Mouse (Mus musculus): ENCODE measurements around the gene Tmem140. TPM values are rescaled to one million over a fixed set of nuclear protein-coding genes. Genes with fewer than 3 reads are reported as not detected.

The Tmem140 gene
- polyA plus RNA-seq, 2 experiments from 2014 or later, result 21.8 to 22.6 TPM

- ATAC-seq, result no peak
These were observed 13.3 kb downstream of the Tmem140 start for GRCm38 (mm10) chr6:34875966-34876834.

- ATAC-seq, result no peak
These were observed 13.8 kb downstream of the Tmem140 start for GRCm38 (mm10) chr6:34876835-34877156.

- peak; percentile 90 for ATAC-seq
These were observed 14.8 kb downstream of the Tmem140 start, which contains the start of gene Cyren for GRCm38 (mm10) chr6:34877509-34878321. Cyren (minus strand) TSS chr6:34878060.

GRCm38 (mm10) chr6:34879101-34879740 lies 16.3 kb downstream of the Tmem140 start:
- ATAC-seq, result no peak

GRCm38 (mm10) chr6:34879911-34880475 lies 17.0 kb downstream of the Tmem140 start:
- ATAC-seq, result peak; percentile 12

GRCm38 (mm10) chr6:34884724-34885123 lies 21.8 kb downstream of the Tmem140 start:
- ATAC-seq, result no peak

- no peak for ATAC-seq
These were observed 24.3 kb downstream of the Tmem140 start for GRCm38 (mm10) chr6:34887131-34887850.

GRCm38 (mm10) chr6:34889185-34889584 lies 26.2 kb downstream of the Tmem140 start:
- ATAC-seq, result no peak

GRCm38 (mm10) chr6:34895569-34895968 lies 32.6 kb downstream of the Tmem140 start:
- ATAC-seq, result no peak

- ATAC-seq, result no peak
These were observed 33.3 kb downstream of the Tmem140 start for GRCm38 (mm10) chr6:34896168-34896780.

GRCm38 (mm10) chr6:34899127-34899526 lies 36.2 kb downstream of the Tmem140 start:
- no peak for ATAC-seq

- no peak for ATAC-seq
These were observed 38.0 kb downstream of the Tmem140 start for GRCm38 (mm10) chr6:34900990-34901389.

- peak; percentile 70 for ATAC-seq
These were observed 39.0 kb downstream of the Tmem140 start for GRCm38 (mm10) chr6:34901911-34902444.

GRCm38 (mm10) chr6:34902578-34902977 lies 39.6 kb downstream of the Tmem140 start:
- ATAC-seq, result peak; percentile 50

GRCm38 (mm10) chr6:34903441-34903840 lies 40.5 kb downstream of the Tmem140 start:
- ATAC-seq, result no peak

- ATAC-seq, result no peak
These were observed 40.9 kb downstream of the Tmem140 start for GRCm38 (mm10) chr6:34903851-34904250.

- no peak for ATAC-seq
These were observed 41.4 kb downstream of the Tmem140 start for GRCm38 (mm10) chr6:34904361-34904760.

GRCm38 (mm10) chr6:34906125-34906524 lies 43.2 kb downstream of the Tmem140 start:
- ATAC-seq, result no peak

GRCm38 (mm10) chr6:34906661-34907060 lies 43.7 kb downstream of the Tmem140 start:
- no peak for ATAC-seq

GRCm38 (mm10) chr6:34907121-34907614 lies 44.2 kb downstream of the Tmem140 start:
- ATAC-seq, result no peak

- ATAC-seq, result no peak
These were observed 44.8 kb downstream of the Tmem140 start for GRCm38 (mm10) chr6:34907696-34908260.
